Mouse (Mus musculus): ENCODE data around the gene Inpp5a. TPM values are rescaled to one million over a fixed set of nuclear protein-coding genes. Genes with fewer than 3 reads are reported as not detected.

Gene Inpp5a
- 6.2 and 17.6 TPM in 2 replicates for polyA plus RNA-seq (2012; rRNA removed)

- DNase-seq (ENCODE audit: low read depth), result peak; percentile 100
- no peak for TF ChIP-seq CTCF (IDR thresholded peaks at IDR 0.05; ENCODE audit: borderline replicate concordance, extremely low read depth, insufficient read depth, insufficient read length)
- TF ChIP-seq POLR2A (IDR thresholded peaks at IDR 0.05; ENCODE audit: borderline replicate concordance, extremely low read depth, insufficient read depth, insufficient read length, poor library complexity, severe bottlenecking), result peak; percentile 84
These were observed at the start of gene Inpp5a for GRCm38 (mm10) chr7:139388670-139389212. Gene Inpp5a (plus strand): TSS chr7:139389109.

- DNase-seq (ENCODE audit: low read depth), result no peak
- TF ChIP-seq POLR2A (IDR thresholded peaks at IDR 0.05; ENCODE audit: borderline replicate concordance, extremely low read depth, insufficient read depth, insufficient read length, poor library complexity, severe bottlenecking) (no peak), CTCF (IDR thresholded peaks at IDR 0.05; ENCODE audit: borderline replicate concordance, extremely low read depth, insufficient read depth, insufficient read length) (no peak)
These were observed 49.7 kb upstream of the Inpp5a start for GRCm38 (mm10) chr7:139339184-139339583.

GRCm38 (mm10) chr7:139341020-139341660 is 47.8 kb upstream of the Inpp5a start:
- no peak for TF ChIP-seq CTCF (IDR thresholded peaks at IDR 0.05; ENCODE audit: borderline replicate concordance, extremely low read depth, insufficient read depth, insufficient read length)
- TF ChIP-seq POLR2A (IDR thresholded peaks at IDR 0.05; ENCODE audit: borderline replicate concordance, extremely low read depth, insufficient read depth, insufficient read length, poor library complexity, severe bottlenecking), result no peak
- peak; percentile 25 for DNase-seq (ENCODE audit: low read depth)

- DNase-seq (ENCODE audit: low read depth), result no peak
- TF ChIP-seq POLR2A (IDR thresholded peaks at IDR 0.05; ENCODE audit: borderline replicate concordance, extremely low read depth, insufficient read depth, insufficient read length, poor library complexity, severe bottlenecking), result no peak
- TF ChIP-seq CTCF (IDR thresholded peaks at IDR 0.05; ENCODE audit: borderline replicate concordance, extremely low read depth, insufficient read depth, insufficient read length), result no peak
These were observed 46.1 kb upstream of the Inpp5a start for GRCm38 (mm10) chr7:139342809-139343208.

- DNase-seq (ENCODE audit: low read depth), result no peak
- TF ChIP-seq CTCF (IDR thresholded peaks at IDR 0.05; ENCODE audit: borderline replicate concordance, extremely low read depth, insufficient read depth, insufficient read length) (no peak), POLR2A (IDR thresholded peaks at IDR 0.05; ENCODE audit: borderline replicate concordance, extremely low read depth, insufficient read depth, insufficient read length, poor library complexity, severe bottlenecking) (no peak)
These were observed 41.9 kb upstream of the Inpp5a start for GRCm38 (mm10) chr7:139347051-139347450.

GRCm38 (mm10) chr7:139350606-139351005 is 38.3 kb upstream of the Inpp5a start:
- TF ChIP-seq POLR2A (IDR thresholded peaks at IDR 0.05; ENCODE audit: borderline replicate concordance, extremely low read depth, insufficient read depth, insufficient read length, poor library complexity, severe bottlenecking), result no peak
- no peak for TF ChIP-seq CTCF (IDR thresholded peaks at IDR 0.05; ENCODE audit: borderline replicate concordance, extremely low read depth, insufficient read depth, insufficient read length)
- no peak for DNase-seq (ENCODE audit: low read depth)

- no peak for DNase-seq (ENCODE audit: low read depth)
- TF ChIP-seq POLR2A (IDR thresholded peaks at IDR 0.05; ENCODE audit: borderline replicate concordance, extremely low read depth, insufficient read depth, insufficient read length, poor library complexity, severe bottlenecking), result no peak
- no peak for TF ChIP-seq CTCF (IDR thresholded peaks at IDR 0.05; ENCODE audit: borderline replicate concordance, extremely low read depth, insufficient read depth, insufficient read length)
These were observed 34.4 kb upstream of the Inpp5a start for GRCm38 (mm10) chr7:139354370-139355139.

- TF ChIP-seq CTCF (IDR thresholded peaks at IDR 0.05; ENCODE audit: borderline replicate concordance, extremely low read depth, insufficient read depth, insufficient read length) (no peak), POLR2A (IDR thresholded peaks at IDR 0.05; ENCODE audit: borderline replicate concordance, extremely low read depth, insufficient read depth, insufficient read length, poor library complexity, severe bottlenecking) (no peak)
- DNase-seq (ENCODE audit: low read depth), result no peak
These were observed 31.9 kb upstream of the Inpp5a start for GRCm38 (mm10) chr7:139357043-139357442.

- DNase-seq (ENCODE audit: low read depth), result no peak
- TF ChIP-seq POLR2A (IDR thresholded peaks at IDR 0.05; ENCODE audit: borderline replicate concordance, extremely low read depth, insufficient read depth, insufficient read length, poor library complexity, severe bottlenecking) (no peak), CTCF (IDR thresholded peaks at IDR 0.05; ENCODE audit: borderline replicate concordance, extremely low read depth, insufficient read depth, insufficient read length) (no peak)
These were observed 29.0 kb upstream of the Inpp5a start for GRCm38 (mm10) chr7:139359906-139360305.

- TF ChIP-seq CTCF (IDR thresholded peaks at IDR 0.05; ENCODE audit: borderline replicate concordance, extremely low read depth, insufficient read depth, insufficient read length) (no peak), POLR2A (IDR thresholded peaks at IDR 0.05; ENCODE audit: borderline replicate concordance, extremely low read depth, insufficient read depth, insufficient read length, poor library complexity, severe bottlenecking) (no peak)
- no peak for DNase-seq (ENCODE audit: low read depth)
These were observed 27.9 kb upstream of the Inpp5a start for GRCm38 (mm10) chr7:139360890-139361559.

- DNase-seq (ENCODE audit: low read depth), result no peak
- TF ChIP-seq CTCF (IDR thresholded peaks at IDR 0.05; ENCODE audit: borderline replicate concordance, extremely low read depth, insufficient read depth, insufficient read length) (no peak), POLR2A (IDR thresholded peaks at IDR 0.05; ENCODE audit: borderline replicate concordance, extremely low read depth, insufficient read depth, insufficient read length, poor library complexity, severe bottlenecking) (no peak)
These were observed 27.1 kb upstream of the Inpp5a start for GRCm38 (mm10) chr7:139361799-139362198.

Measured in brain, embryonic 14.5 days (tissue).